Mouse (Mus musculus): Measurements from ENCODE around the gene D630045J12Rik.

- no peak for TF ChIP-seq POLR2A (IDR thresholded peaks at IDR 0.05; ENCODE audit: control insufficient read depth in 1 of 2, insufficient read depth in 1 of 2, low read depth in 1 of 2, low read length in 2 of 2, poor library complexity in 1 of 2)
- TF ChIP-seq CTCF (IDR thresholded peaks at IDR 0.05 in 2 of 3, conservative IDR thresholded peaks at IDR 0.05 in 1 of 3; ENCODE audit: control insufficient read depth in 1 of 3, insufficient read depth in 1 of 3, low read depth in 2 of 3, low read length in 3 of 3, poor library complexity in 1 of 3, severe bottlenecking in 1 of 3): no peak
- no peak for TF ChIP-seq ZNF384 (IDR thresholded peaks at IDR 0.05; ENCODE audit: low read depth, low read length)
- no peak for TF ChIP-seq E2F4 (IDR thresholded peaks at IDR 0.05; ENCODE audit: borderline replicate concordance, low read depth, low read length)
- TF ChIP-seq SMC3 (IDR thresholded peaks at IDR 0.05; ENCODE audit: low read depth, low read length): no peak
- no peak for TF ChIP-seq POLR2AphosphoS2 (IDR thresholded peaks at IDR 0.05; ENCODE audit: low read length)
- TF ChIP-seq NRF1 (IDR thresholded peaks at IDR 0.05; ENCODE audit: insufficient read depth, low read depth, low read length, poor library complexity, severe bottlenecking): no peak
- no peak for TF ChIP-seq HCFC1 (IDR thresholded peaks at IDR 0.05; ENCODE audit: low read depth, low read length)
Measured at GRCm38 (mm10) chr6:38241508-38241907, 12.3 kb downstream of the D630045J12Rik start.
